Mouse (Mus musculus) C2C12 (cell line): ENCODE data around the gene Asb2.

Source experiments
- CEBPB ChIP-seq: IDR thresholded peaks from one replicate; pipeline ENCODE4 v1.6.1; 2011; ENCODE audit warnings: low read depth, mild to moderate bottlenecking, control low read depth, moderate library complexity
- CTCF ChIP-seq: IDR thresholded peaks from one replicate; pipeline ENCODE4 v1.5.1; 2011; ENCODE audit not compliant: control insufficient read depth, insufficient read depth, insufficient read length
- FOSL1 ChIP-seq: IDR thresholded peaks from one replicate; pipeline ENCODE4 v1.8.0; 2011; ENCODE audit warnings: mild to moderate bottlenecking, low read length; ENCODE audit not compliant: poor library complexity, insufficient read depth, severe bottlenecking
- MAX ChIP-seq: IDR thresholded peaks from one replicate; pipeline ENCODE4 v1.6.1; 2011; ENCODE audit warnings: mild to moderate bottlenecking, control low read depth
- MYOD1 ChIP-seq: IDR thresholded peaks from one replicate; pipeline ENCODE4 v1.6.1; 2011; ENCODE audit warnings: low read depth; ENCODE audit not compliant: control insufficient read depth, insufficient read length
- MYOG ChIP-seq: IDR thresholded peaks from one replicate; pipeline ENCODE4 v1.6.1; 2011; ENCODE audit not compliant: control insufficient read depth, insufficient read length; ENCODE audit errors: extremely low read depth
- USF1 ChIP-seq: IDR thresholded peaks from one replicate; pipeline ENCODE4 v1.6.1; 2011; ENCODE audit warnings: low read depth, mild to moderate bottlenecking, control low read depth, moderate library complexity

DNA sequence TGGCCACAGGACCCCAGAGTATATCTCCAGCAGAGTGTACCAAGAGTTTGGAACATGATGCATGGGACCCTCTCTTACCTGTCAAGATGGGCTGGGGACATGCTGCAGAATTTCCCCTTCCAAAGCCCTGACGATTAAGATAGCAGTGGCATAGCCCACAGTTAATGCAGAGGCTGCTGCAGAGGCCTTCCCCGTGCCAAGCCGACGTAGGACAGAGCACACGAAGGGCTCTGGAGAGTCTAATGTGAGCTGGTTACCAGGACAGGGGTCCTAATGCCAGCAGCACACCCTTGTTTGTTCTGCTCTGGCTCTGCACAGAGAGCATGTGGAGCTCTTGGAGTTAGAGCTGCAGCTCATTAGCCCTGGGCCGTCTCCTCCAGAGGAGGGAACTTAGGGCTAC lies 42.5 kb downstream of the Asb2 start:
- TF ChIP-seq CTCF (no peak), FOSL1 (no peak), MAX (no peak), MYOG (no peak), MYOD1 (no peak), USF1 (no peak), CEBPB (no peak)
